Mouse (Mus musculus): ENCODE results near the gene Kcnd3.

DNA sequence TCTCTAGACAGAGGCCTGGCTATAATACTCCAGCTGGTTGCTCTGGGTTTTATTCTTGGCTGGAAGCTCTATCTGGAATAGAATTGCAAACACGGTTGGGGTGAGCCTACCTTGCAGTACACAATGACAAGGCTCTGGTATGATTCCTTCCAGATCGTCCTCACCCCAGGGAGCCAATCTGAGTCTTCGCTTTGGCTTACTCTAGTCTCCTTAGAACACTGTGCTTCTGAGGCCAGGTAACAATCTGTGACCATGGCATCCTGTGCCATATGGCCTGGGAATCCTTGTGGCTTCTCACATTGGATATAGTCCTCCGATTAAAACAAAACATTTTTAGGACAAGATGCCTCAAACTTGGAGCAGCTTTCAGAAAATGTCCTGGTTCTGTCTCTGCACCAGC, 40.4 kb upstream of the Kcnd3 start:
- TF ChIP-seq CTCF (IDR thresholded peaks at IDR 0.05; ENCODE audit: low read depth) (no peak), EP300 (IDR thresholded peaks at IDR 0.05; ENCODE audit: low read depth) (no peak)

Data from liver, postnatal 0 days (tissue).